Comparison of ENCODE assay signal across 14 mouse cellular contexts in genomic region chr12:85233376-85234358, GRCm38 (mm10). TPM values are rescaled to one million over a fixed set of nuclear protein-coding genes. Genes with fewer than 3 reads are reported as not detected.
DNase-seq lines count a peak whose midpoint lies in the region; ATAC-seq and TF ChIP-seq lines count a peak whose summit lies in the region.
"Had no signal": no experiment of that assay in that cellular context is flagged by ENCODE, and none has a peak within 500 bp of the region (broad histone marks: within the 10 kb centered on the region; RNA-seq: fewer than 3 reads in every experiment).

No protein-coding gene starts in this region.

- peaks cover 1% of the 10 kb centered on the region; the same call in 1 of the 2 replicates for H3K36me3 ChIP-seq in kidney, adult 2 months (ENCODE audit: control insufficient read depth, insufficient read depth, low read length)
- no peaks in the 10 kb centered on the region; the same call in 1 of the 2 replicates for H3K36me3 ChIP-seq in heart, embryonic 11.5 days (ENCODE audit: control insufficient read depth, insufficient read depth, low read length)
- H3K36me3 ChIP-seq: intestine, embryonic 15.5 days; liver, embryonic 15.5 days had no signal

- TF ChIP-seq CTCF in kidney, adult 2 months (conservative IDR thresholded peaks at IDR 0.05; ENCODE audit: insufficient read depth, insufficient read length, low read depth, low read length), result no peak

- no peaks in the 10 kb centered on the region for H3K4me1 ChIP-seq in kidney, adult 2 months (ENCODE audit: control insufficient read depth, insufficient read depth, low read length)
- no peaks in the 10 kb centered on the region for H3K4me1 ChIP-seq in heart, embryonic 11.5 days (ENCODE audit: control insufficient read depth, insufficient read depth, low read length)
- H3K4me1 ChIP-seq: heart, embryonic 12.5 days; intestine, embryonic 15.5 days; liver, embryonic 15.5 days had no signal

- no peak overlapping the region for H3K9ac ChIP-seq in heart, embryonic 11.5 days (ENCODE audit: low read depth, low read length)
- H3K9ac ChIP-seq: heart, embryonic 12.5 days; intestine, embryonic 15.5 days; liver, embryonic 15.5 days had no signal

- DNase-seq in kidney, adult 2 months, result peak; percentile 16
- no peak for DNase-seq in kidney, adult 9 months
- DNase-seq in 3T3-L1 (ENCODE audit: low read depth, low spot score), result peak; percentile 95
- peak; percentile 40 for DNase-seq in adrenal gland, postnatal 10 days
- DNase-seq in kidney, postnatal 14 days, result peak; percentile 47
- DNase-seq in lung, postnatal 4 days, result no peak
- no peak for DNase-seq in retina, embryonic 14.5 days (ENCODE audit: low spot score)

- no peak overlapping the region for H3K4me2 ChIP-seq in heart, embryonic 11.5 days
- H3K4me2 ChIP-seq: heart, embryonic 12.5 days; intestine, embryonic 15.5 days; liver, embryonic 15.5 days had no signal

- no peak overlapping the region for H3K27ac ChIP-seq in kidney, adult 2 months (ENCODE audit: insufficient read depth, low read depth, low read length)
- H3K27ac ChIP-seq in heart, embryonic 11.5 days (ENCODE audit: low read depth, low read length), result no peak overlapping the region
- H3K27ac ChIP-seq: intestine, embryonic 15.5 days; liver, embryonic 15.5 days; macrophage had no signal

- 66% methylated on average over 21 of the region's 21 CpGs for WGBS in kidney, adult 2 months
- WGBS in heart, embryonic 11.5 days (ENCODE audit: insufficient replicate concordance), result 78% methylated on average over 21 of the region's 21 CpGs

- TF ChIP-seq POLR2A in kidney, adult 2 months (IDR thresholded peaks at IDR 0.05; ENCODE audit: low read depth, low read length), result no peak

- no peaks in the 10 kb centered on the region for H3K9me3 ChIP-seq in heart, embryonic 11.5 days (replicated peaks; ENCODE audit: control insufficient read depth, low read length)
- H3K9me3 ChIP-seq: intestine, embryonic 15.5 days; liver, embryonic 15.5 days had no signal

- no peak for ATAC-seq in heart, embryonic 11.5 days (replicated peaks; ENCODE audit: insufficient number of reproducible peaks, low FRiP score, low TSS enrichment)
- ATAC-seq: intestine, embryonic 15.5 days had no signal

- no peaks in the 10 kb centered on the region for H3K27me3 ChIP-seq in kidney, adult 2 months (replicated peaks; ENCODE audit: control insufficient read depth, insufficient read depth, low read length)
- no peaks in the 10 kb centered on the region for H3K27me3 ChIP-seq in heart, embryonic 11.5 days (ENCODE audit: control insufficient read depth, insufficient read depth, low read length)
- H3K27me3 ChIP-seq: heart, embryonic 12.5 days; intestine, embryonic 15.5 days; liver, embryonic 15.5 days had no signal

- H3K4me3 ChIP-seq in kidney, adult 2 months (ENCODE audit: insufficient read depth, low read depth, low read length), result no peak overlapping the region
- H3K4me3 ChIP-seq in heart, embryonic 11.5 days (ENCODE audit: low read depth, low read length), result no peak overlapping the region
- H3K4me3 ChIP-seq: heart, embryonic 12.5 days; intestine, embryonic 15.5 days; liver, embryonic 15.5 days had no signal

RNA-seq across cellular contexts. Expression of gene Eif2b2, which starts 14.4 kb away (rescaled TPM):
- 101 and 112 TPM in 2 replicates for polyA plus RNA-seq in kidney, adult 2 months (2012; rRNA removed)
- total RNA-seq in adrenal gland, postnatal 10 days (2021), result 10 to 100 TPM; 59.5 to 62.7 TPM
- 60.4 and 60.6 TPM in 2 replicates for polyA plus RNA-seq in heart, embryonic 11.5 days (2014; fragmentation: Nextera tagmentation; extraction: Ambion mirVana)

RNA-seq across cellular contexts. Expression of gene Mlh3, which starts 36.7 kb away (rescaled TPM):
- polyA plus RNA-seq in kidney, adult 2 months (2012; rRNA removed), result 8.1 and 9.6 TPM in 2 replicates
- total RNA-seq in adrenal gland, postnatal 10 days (2021), result 10 to 100 TPM in 1 of 2 experiments, 1 to 10 TPM in 1; 8.6 to 11.5 TPM
- 6.7 and 8.3 TPM in 2 replicates for polyA plus RNA-seq in heart, embryonic 11.5 days (2014; fragmentation: Nextera tagmentation; extraction: Ambion mirVana)

RNA-seq across cellular contexts. Expression of gene Acyp1, which starts 54.6 kb away (rescaled TPM):
- 9.6 and 19.1 TPM in 2 replicates for polyA plus RNA-seq in kidney, adult 2 months (2012; rRNA removed)
- 10 to 100 TPM; 28.2 to 31.0 TPM for total RNA-seq in adrenal gland, postnatal 10 days (2021)
- 68.6 and 70.6 TPM in 2 replicates for polyA plus RNA-seq in heart, embryonic 11.5 days (2014; fragmentation: Nextera tagmentation; extraction: Ambion mirVana)

RNA-seq across cellular contexts. Expression of gene Zc2hc1c, which starts 54.7 kb away (rescaled TPM):
- polyA plus RNA-seq in kidney, adult 2 months (2012; rRNA removed), result 2.8 and 3.2 TPM in 2 replicates
- total RNA-seq in adrenal gland, postnatal 10 days (2021), result 1 to 10 TPM in 1 of 2 experiments, under 1 TPM in 1; 0.78 to 1.2 TPM
- polyA plus RNA-seq in heart, embryonic 11.5 days (2014; fragmentation: Nextera tagmentation; extraction: Ambion mirVana), result 0.69 and 0.93 TPM in 2 replicates
- total RNA-seq: neutrophil, adult 5-6 weeks had no signal
- polyA plus RNA-seq: macrophage had no signal

RNA-seq across cellular contexts. Expression of gene Pgf, which starts 56.1 kb away (rescaled TPM):
- 1.1 and 1.2 TPM in 2 replicates for polyA plus RNA-seq in kidney, adult 2 months (2012; rRNA removed)
- total RNA-seq in adrenal gland, postnatal 10 days (2021), result 1 to 10 TPM; 1.8 TPM
- 9.0 and 12.7 TPM in 2 replicates for polyA plus RNA-seq in heart, embryonic 11.5 days (2014; fragmentation: Nextera tagmentation; extraction: Ambion mirVana)
- total RNA-seq: common myeloid progenitor, adult 5-6 weeks; neutrophil, adult 5-6 weeks had no signal

Comparison
In these comparisons a context has a peak if more than half of its experiments do, and no peak if none do; other contexts are left out.
1. DNase-seq: peak in kidney, adult 2 months (single experiment), 3T3-L1 (single experiment), adrenal gland, postnatal 10 days (single experiment) and kidney, postnatal 14 days (single experiment); none in kidney, adult 9 months (single experiment), lung, postnatal 4 days (0 of 2) and retina, embryonic 14.5 days (single experiment).